Mouse (Mus musculus): ENCODE measurements around the gene Vmn2r20.
"Not testable (repeated sequence)": the region's sequence is repeated elsewhere in the genome, so short reads cannot be mapped to it uniquely, and the experiment has no call there.

Gene Vmn2r20

GRCm38 (mm10) chr6:123418016-123418415 lies at the start of gene Vmn2r20:
Gene Vmn2r20 (minus strand): TSS chr6:123418116.
- DNase-seq (ENCODE audit: low spot score in 2 of 2), result not testable (repeated sequence)

- DNase-seq (ENCODE audit: low spot score in 2 of 2), result not testable (repeated sequence)
Observed at GRCm38 (mm10) chr6:123424413-123424812, 6.5 kb upstream of the Vmn2r20 start.

- not testable (repeated sequence) for DNase-seq (ENCODE audit: low spot score in 2 of 2)
Observed at GRCm38 (mm10) chr6:123406918-123407665, 10.8 kb downstream of the Vmn2r20 start.

GRCm38 (mm10) chr6:123388824-123389223 lies 29.1 kb downstream of the Vmn2r20 start:
- DNase-seq (ENCODE audit: low spot score in 2 of 2), result not testable (repeated sequence)

GRCm38 (mm10) chr6:123346141-123346540 lies 71.8 kb downstream of the Vmn2r20 start:
- DNase-seq (ENCODE audit: low spot score in 2 of 2), result no peak

GRCm38 (mm10) chr6:123340093-123340492 lies 77.8 kb downstream of the Vmn2r20 start:
- DNase-seq (ENCODE audit: low spot score in 2 of 2), result no peak

- DNase-seq (ENCODE audit: low spot score in 2 of 2), result no peak
Observed at GRCm38 (mm10) chr6:123332503-123332902, 85.4 kb downstream of the Vmn2r20 start.
